ENCODE assay signal across 19 mouse cellular contexts in genomic region chr9:55360861-55361260, GRCm38 (mm10). TPM values are rescaled to one million over a fixed set of nuclear protein-coding genes. Genes with fewer than 3 reads are reported as not detected.
DNase-seq lines count a peak whose midpoint lies in the region; ATAC-seq lines count a peak whose summit lies in the region.
"Had no signal": no experiment of that assay in that cellular context is flagged by ENCODE, and none has a peak within 500 bp of the region (broad histone marks: within the 10 kb centered on the region; RNA-seq: fewer than 3 reads in every experiment).

No protein-coding gene starts in this region.

- no peak for ATAC-seq in monocyte, adult 5-6 weeks (replicated peaks; ENCODE audit: insufficient number of reproducible peaks, low FRiP score, low TSS enrichment, poor library complexity, severe bottlenecking)
- ATAC-seq: hindbrain, embryonic 16.5 days; intestine, postnatal 0 days had no signal

- intact Hi-C loops in left cerebral cortex, postnatal 4 days (cut with DNase I): no loop called here
- intact Hi-C loops in left cerebral cortex, postnatal 36 days (cut with DNase I): no loop called here

- DNase-seq in gastrocnemius, adult 18-20 months (ENCODE audit: low spot score): peak; percentile 9
- no peak for DNase-seq in gastrocnemius, postnatal 25 days
- peak; percentile 16 for DNase-seq in left cerebral cortex, postnatal 4 days
- DNase-seq in left cerebral cortex, postnatal 36 days (ENCODE audit: low spot score in 2 of 2): no peak
- DNase-seq in cerebellum, adult 9-10 months: peak; percentile 75
- DNase-seq in ovary, postnatal 14 days (ENCODE audit: low spot score): peak; percentile 24
- DNase-seq in urinary bladder, adult 2 months (ENCODE audit: low spot score): no peak
- DNase-seq: adrenal gland, postnatal 36 days; embryo, embryonic 11 days; gastrocnemius, postnatal 10 days; heart, postnatal 36 days; spleen, adult 18-20 months; thymus, postnatal 36 days had no signal

RNA-seq across cellular contexts. Expression of gene Tmem266, which starts 34.1 kb away (rescaled TPM):
- 10 to 100 TPM in 1 of 2 experiments, 1 to 10 TPM in 1; 2.2 to 10.3 TPM for total RNA-seq in gastrocnemius, adult 18-20 months (2021)
- under 1 TPM; 0.59 to 0.70 TPM for total RNA-seq in gastrocnemius, postnatal 25 days (2021)
- total RNA-seq in left cerebral cortex, postnatal 4 days (2021): 10 to 100 TPM; 10.8 to 10.9 TPM
- total RNA-seq in left cerebral cortex, postnatal 36 days (2021): 1 to 10 TPM; 8.5 to 10.0 TPM
- 0.40 and 0.44 TPM in 2 replicates for polyA plus RNA-seq in urinary bladder, adult 2 months (2012; rRNA removed)
- total RNA-seq in monocyte, adult 5-6 weeks (2017): not detected in 3 replicates
- polyA plus RNA-seq: C2C12; forebrain, embryonic 11.5 days; liver, embryonic 14.5 days had no signal

RNA-seq across cellular contexts. Expression of gene Nrg4, which starts 34.2 kb away (rescaled TPM):
- total RNA-seq in gastrocnemius, adult 18-20 months (2021): 1 to 10 TPM; 1.2 to 1.8 TPM
- total RNA-seq in gastrocnemius, postnatal 25 days (2021): 1 to 10 TPM in 1 of 2 experiments, not detected in 1; 1.3 TPM
- total RNA-seq in left cerebral cortex, postnatal 4 days (2021): under 1 TPM; 0.54 to 0.82 TPM
- 1 to 10 TPM in 1 of 2 experiments, under 1 TPM in 1; 0.96 to 1.0 TPM for total RNA-seq in left cerebral cortex, postnatal 36 days (2021)
- polyA plus RNA-seq in urinary bladder, adult 2 months (2012; rRNA removed): 1.9 and 2.8 TPM in 2 replicates
- 1.4 to 4.7 TPM in 2 of 3 replicates, not detected in the other for total RNA-seq in monocyte, adult 5-6 weeks (2017)

Comparison
In these comparisons a context has a peak if more than half of its experiments do, and no peak if none do; other contexts are left out.
1. DNase-seq: peak in gastrocnemius, adult 18-20 months (single experiment), left cerebral cortex, postnatal 4 days (single experiment), cerebellum, adult 9-10 months (single experiment) and ovary, postnatal 14 days (single experiment); none in gastrocnemius, postnatal 25 days (single experiment), left cerebral cortex, postnatal 36 days (0 of 2) and urinary bladder, adult 2 months (single experiment).